Mouse (Mus musculus): ENCODE results near the gene Mettl8. TPM values are rescaled to one million over a fixed set of nuclear protein-coding genes. Genes with fewer than 3 reads are reported as not detected.
A peak's percentile ranks its signal among the peaks of the same experiment; 100 is the strongest.

Mettl8 gene
- polyA plus RNA-seq, 1 experiment from 2014 or later: 10.0 TPM

DNA sequence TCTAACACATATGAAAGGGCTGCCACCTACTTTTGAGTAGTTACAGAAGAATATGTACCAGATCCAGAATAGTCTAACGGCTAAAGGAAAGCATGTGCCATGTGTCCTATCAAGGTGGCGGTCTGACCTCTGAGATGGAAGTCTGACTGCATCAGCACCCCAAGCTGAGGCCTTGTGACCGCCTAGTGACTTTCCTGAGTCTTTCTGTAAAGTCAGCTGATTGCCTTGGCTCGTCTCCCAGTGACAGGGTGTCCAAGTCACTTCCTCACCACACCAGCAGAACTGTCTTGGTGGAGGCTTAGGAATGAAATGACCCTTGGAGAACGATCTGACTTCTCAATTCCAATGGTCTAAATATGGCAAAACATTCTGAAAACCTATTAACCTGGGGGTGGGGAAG is 77.1 kb downstream of the Mettl8 start:
- H3K4me1 ChIP-seq (ENCODE audit: control insufficient read depth in 2 of 2, insufficient read depth in 2 of 2, low read length in 2 of 2): peaks cover 3% of the 10 kb centered on the region in 2 experiments; a peak in 3 of 4 replicates
- peaks cover 3% of the 10 kb centered on the region; the same call in 1 of the 2 replicates for H3K9me3 ChIP-seq (ENCODE audit: control insufficient read depth, low read length)
- no peaks in the 10 kb centered on the region for H3K27me3 ChIP-seq (ENCODE audit: control insufficient read depth, insufficient read depth, low read length)
- no peak overlapping the region for H3K9ac ChIP-seq (ENCODE audit: low read length)
- H3K4me2 ChIP-seq (ENCODE audit: low read length): no peak overlapping the region
- WGBS: 49% methylated on average over 5 of the region's 5 CpGs
- no peak overlapping the region for H3K27ac ChIP-seq (replicated peaks in 1 of 2; ENCODE audit: control insufficient read depth in 1 of 2, insufficient read depth in 1 of 2, low read depth in 2 of 2, low read length in 2 of 2)
- ATAC-seq (ENCODE audit: insufficient number of reproducible peaks, insufficient read depth, low FRiP score, low read depth): no peak
- H3K4me3 ChIP-seq (ENCODE audit: control insufficient read depth in 1 of 2, insufficient read depth in 1 of 2, low read depth in 1 of 2, low read length in 2 of 2): no peak overlapping the region
- no peaks in the 10 kb centered on the region for H3K36me3 ChIP-seq (ENCODE audit: control insufficient read depth, insufficient read depth, low read length)

DNA sequence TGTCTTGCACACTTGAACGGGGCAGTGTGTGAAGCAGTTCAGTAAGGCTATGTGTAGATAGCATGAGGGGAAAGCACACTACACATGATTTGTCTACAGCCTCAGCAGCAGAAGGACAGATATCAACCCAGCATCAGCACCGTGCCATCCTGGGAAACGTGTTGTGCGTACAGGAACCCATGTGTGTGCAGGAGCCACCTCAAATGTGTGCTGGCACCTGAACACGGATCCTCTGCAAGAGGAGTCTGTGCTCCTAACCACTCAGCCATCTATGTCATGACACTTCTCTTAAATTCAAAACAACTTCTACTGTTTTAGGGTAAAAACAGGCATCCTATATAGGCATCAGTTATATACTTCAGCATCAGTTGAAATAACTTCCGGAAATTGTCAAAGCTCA is 80.6 kb downstream of the Mettl8 start:
- peaks cover 8 to 9% of the 10 kb centered on the region in 2 experiments for H3K4me1 ChIP-seq (ENCODE audit: control insufficient read depth in 2 of 2, insufficient read depth in 2 of 2, low read length in 2 of 2)
- no peak overlapping the region for H3K4me2 ChIP-seq (ENCODE audit: low read length)
- no peaks in the 10 kb centered on the region for H3K27me3 ChIP-seq (ENCODE audit: control insufficient read depth, insufficient read depth, low read length)
- H3K27ac ChIP-seq (replicated peaks in 1 of 2; ENCODE audit: control insufficient read depth in 1 of 2, insufficient read depth in 1 of 2, low read depth in 2 of 2, low read length in 2 of 2): no peak overlapping the region
- ATAC-seq (ENCODE audit: insufficient number of reproducible peaks, insufficient read depth, low FRiP score, low read depth): no peak
- WGBS: 88% methylated on average over 6 of the region's 6 CpGs
- H3K9me3 ChIP-seq (ENCODE audit: control insufficient read depth, low read length): no peaks in the 10 kb centered on the region
- no peaks in the 10 kb centered on the region for H3K36me3 ChIP-seq (ENCODE audit: control insufficient read depth, insufficient read depth, low read length)
- H3K9ac ChIP-seq (ENCODE audit: low read length): no peak overlapping the region
- H3K4me3 ChIP-seq (ENCODE audit: control insufficient read depth in 1 of 2, insufficient read depth in 1 of 2, low read depth in 1 of 2, low read length in 2 of 2): no peak overlapping the region

DNA sequence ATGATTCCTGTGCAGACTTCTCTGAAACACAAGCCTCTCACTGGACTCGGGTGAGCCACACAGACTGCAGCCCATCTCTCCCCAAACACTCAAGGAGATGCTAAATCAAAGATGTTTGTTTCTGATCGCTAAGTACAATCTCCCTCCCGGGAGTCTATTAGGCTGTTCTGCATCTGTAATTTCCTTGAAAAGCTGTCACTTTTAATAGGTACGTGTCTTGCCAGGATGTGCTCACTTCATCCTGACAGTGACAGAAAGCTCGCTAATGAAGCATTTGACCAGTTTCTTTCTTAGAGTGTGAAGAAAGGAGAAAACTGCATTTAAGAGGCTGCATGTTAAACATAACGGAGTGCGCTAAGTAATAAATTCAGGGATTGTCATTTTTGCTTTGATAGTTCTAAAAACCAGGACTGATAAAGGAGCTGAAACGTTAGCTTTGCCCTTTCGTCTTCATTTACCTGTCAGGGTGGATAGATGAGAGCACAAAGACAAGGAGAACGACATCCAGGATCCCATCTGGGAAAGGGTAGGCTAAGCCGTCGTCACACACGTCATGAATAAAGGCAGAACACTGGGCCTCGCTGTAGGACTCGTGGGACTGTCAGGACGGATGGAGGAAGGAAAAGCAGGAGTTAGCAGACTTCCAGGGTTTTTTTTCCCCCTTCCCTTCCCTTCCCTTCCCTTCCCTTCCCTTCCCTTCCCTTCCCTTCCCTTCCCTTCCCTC is 82.4 kb downstream of the Mettl8 start:
- Histone ChIP-seq H3K27me3 (ENCODE audit: control insufficient read depth, insufficient read depth, low read length) (no peaks in the 10 kb centered on the region), H3K9ac (ENCODE audit: low read length) (no peak overlapping the region), H3K36me3 (ENCODE audit: control insufficient read depth, insufficient read depth, low read length) (no peaks in the 10 kb centered on the region), H3K9me3 (ENCODE audit: control insufficient read depth, low read length) (no peaks in the 10 kb centered on the region), H3K4me1 (ENCODE audit: control insufficient read depth in 2 of 2, insufficient read depth in 2 of 2, low read length in 2 of 2) (peaks cover 7 to 13% of the 10 kb centered on the region in 2 experiments; a peak in 3 of 4 replicates), H3K4me3 (ENCODE audit: control insufficient read depth in 1 of 2, insufficient read depth in 1 of 2, low read depth in 1 of 2, low read length in 2 of 2) (no peak overlapping the region), H3K4me2 (ENCODE audit: low read length) (no peak overlapping the region), H3K27ac (replicated peaks in 1 of 2; ENCODE audit: control insufficient read depth in 1 of 2, insufficient read depth in 1 of 2, low read depth in 2 of 2, low read length in 2 of 2) (no peak overlapping the region)
- ATAC-seq (ENCODE audit: insufficient number of reproducible peaks, insufficient read depth, low FRiP score, low read depth): no peak
- 71% methylated on average over 16 of the region's 16 CpGs for WGBS

DNA sequence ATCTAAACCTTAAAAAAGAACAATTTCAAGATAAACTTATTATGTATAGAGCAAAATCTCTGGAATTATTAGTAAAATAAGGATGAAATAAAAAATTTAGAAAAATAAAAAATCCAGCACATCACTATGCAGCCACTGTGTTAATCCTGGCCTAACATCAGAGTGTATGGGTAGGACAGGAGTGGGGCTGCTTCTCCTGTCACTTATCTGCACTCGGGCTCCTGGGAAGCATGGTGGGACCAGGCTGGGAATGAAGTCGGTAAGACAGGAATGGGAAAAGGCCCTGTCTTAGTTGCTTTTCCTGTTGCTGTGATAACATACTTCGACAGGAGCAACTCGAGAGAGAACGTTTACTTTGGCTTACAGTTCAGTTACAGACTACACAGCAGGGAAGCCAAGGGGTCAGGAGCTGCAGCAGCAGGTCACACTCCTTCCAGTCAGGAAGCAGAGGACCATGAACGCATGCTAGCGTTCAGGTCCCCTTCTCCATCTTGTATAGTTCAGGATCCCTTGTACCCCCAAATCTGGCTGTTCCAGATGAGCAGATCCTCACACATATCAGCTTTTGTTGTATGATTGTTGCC is 85.1 kb downstream of the Mettl8 start:
- peak; percentile 69 for ATAC-seq (ENCODE audit: insufficient number of reproducible peaks, insufficient read depth, low FRiP score, low read depth)
- no peak overlapping the region for H3K4me2 ChIP-seq (ENCODE audit: low read length)
- H3K4me1 ChIP-seq (ENCODE audit: control insufficient read depth in 2 of 2, insufficient read depth in 2 of 2, low read length in 2 of 2): peaks cover 7 to 13% of the 10 kb centered on the region in 2 experiments; a peak in 3 of 4 replicates
- no peaks in the 10 kb centered on the region for H3K27me3 ChIP-seq (ENCODE audit: control insufficient read depth, insufficient read depth, low read length)
- H3K36me3 ChIP-seq (ENCODE audit: control insufficient read depth, insufficient read depth, low read length): no peaks in the 10 kb centered on the region
- no peak overlapping the region for H3K9ac ChIP-seq (ENCODE audit: low read length)
- no peaks in the 10 kb centered on the region for H3K9me3 ChIP-seq (ENCODE audit: control insufficient read depth, low read length)
- peak overlapping the region; percentile 2 to 59; a peak in 2 of 4 replicates for H3K27ac ChIP-seq (replicated peaks in 1 of 2; ENCODE audit: control insufficient read depth in 1 of 2, insufficient read depth in 1 of 2, low read depth in 2 of 2, low read length in 2 of 2)
- H3K4me3 ChIP-seq (ENCODE audit: control insufficient read depth in 1 of 2, insufficient read depth in 1 of 2, low read depth in 1 of 2, low read length in 2 of 2): no peak overlapping the region
- 27% methylated on average over 7 of the region's 7 CpGs for WGBS

DNA sequence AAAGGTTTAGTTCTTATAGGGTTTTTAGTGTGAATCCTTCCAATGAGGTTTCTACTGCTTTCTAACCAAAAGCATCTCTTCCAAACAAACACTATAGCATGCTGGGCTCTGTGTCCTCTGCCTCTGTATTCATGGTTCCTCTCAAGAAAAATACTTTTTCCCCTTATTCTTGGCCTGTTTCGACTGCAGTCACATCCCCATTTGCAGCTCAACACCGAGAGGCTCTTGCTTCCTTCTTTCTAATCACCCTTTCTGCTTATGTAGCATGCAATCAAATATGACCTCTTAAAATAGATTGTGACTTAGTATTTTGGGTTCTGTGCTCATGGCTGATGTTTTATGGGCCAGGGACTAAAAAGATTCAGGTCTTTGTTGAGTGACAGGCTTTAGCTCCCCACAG is 87.1 kb downstream of the Mettl8 start:
- ATAC-seq (ENCODE audit: insufficient number of reproducible peaks, insufficient read depth, low FRiP score, low read depth): no peak
- 60% methylated on average over 2 of the region's 2 CpGs for WGBS
- H3K4me3 ChIP-seq (ENCODE audit: control insufficient read depth in 1 of 2, insufficient read depth in 1 of 2, low read depth in 1 of 2, low read length in 2 of 2): no peak overlapping the region
- H3K36me3 ChIP-seq (ENCODE audit: control insufficient read depth, insufficient read depth, low read length): no peaks in the 10 kb centered on the region
- no peaks in the 10 kb centered on the region for H3K27me3 ChIP-seq (ENCODE audit: control insufficient read depth, insufficient read depth, low read length)
- H3K27ac ChIP-seq (replicated peaks in 1 of 2; ENCODE audit: control insufficient read depth in 1 of 2, insufficient read depth in 1 of 2, low read depth in 2 of 2, low read length in 2 of 2): 0 out of 4 replicates have a peak overlapping the region, but pooled peaks of 1 of the 2 experiments have one; percentile 20
- no peaks in the 10 kb centered on the region for H3K9me3 ChIP-seq (ENCODE audit: control insufficient read depth, low read length)
- H3K9ac ChIP-seq (ENCODE audit: low read length): no peak overlapping the region
- peaks cover 7 to 13% of the 10 kb centered on the region in 2 experiments; a peak in 3 of 4 replicates for H3K4me1 ChIP-seq (ENCODE audit: control insufficient read depth in 2 of 2, insufficient read depth in 2 of 2, low read length in 2 of 2)
- no peak overlapping the region for H3K4me2 ChIP-seq (ENCODE audit: low read length)

DNA sequence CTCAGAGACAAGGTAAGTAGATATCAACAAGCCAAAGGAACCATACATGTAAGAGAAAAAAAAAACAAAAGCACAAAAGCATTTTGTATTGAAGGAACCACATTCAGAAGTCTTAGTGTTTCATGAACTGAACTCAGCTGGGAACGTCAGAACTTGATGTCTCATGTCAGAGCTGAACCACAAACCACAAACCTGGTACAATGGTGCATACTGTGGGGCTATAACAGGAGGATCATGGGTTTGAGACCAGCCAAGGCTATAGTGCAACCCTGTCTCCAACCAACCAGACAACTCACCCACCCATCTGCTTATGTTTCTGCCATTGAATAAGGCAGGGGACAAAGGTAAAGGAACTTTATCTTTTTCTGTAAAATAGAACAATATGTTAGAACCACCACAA is 88.2 kb downstream of the Mettl8 start:
- Histone ChIP-seq H3K4me3 (ENCODE audit: control insufficient read depth in 1 of 2, insufficient read depth in 1 of 2, low read depth in 1 of 2, low read length in 2 of 2) (no peak overlapping the region), H3K4me1 (ENCODE audit: control insufficient read depth in 2 of 2, insufficient read depth in 2 of 2, low read length in 2 of 2) (peaks cover 7 to 13% of the 10 kb centered on the region in 2 experiments; a peak in 3 of 4 replicates), H3K9me3 (ENCODE audit: control insufficient read depth, low read length) (no peaks in the 10 kb centered on the region), H3K4me2 (ENCODE audit: low read length) (no peak overlapping the region), H3K27me3 (ENCODE audit: control insufficient read depth, insufficient read depth, low read length) (no peaks in the 10 kb centered on the region), H3K36me3 (ENCODE audit: control insufficient read depth, insufficient read depth, low read length) (no peaks in the 10 kb centered on the region), H3K27ac (replicated peaks in 1 of 2; ENCODE audit: control insufficient read depth in 1 of 2, insufficient read depth in 1 of 2, low read depth in 2 of 2, low read length in 2 of 2) (no peak overlapping the region), H3K9ac (ENCODE audit: low read length) (no peak overlapping the region)
- WGBS: 81% methylated on average over 1 of the region's 1 CpGs
- no peak for ATAC-seq (ENCODE audit: insufficient number of reproducible peaks, insufficient read depth, low FRiP score, low read depth)

DNA sequence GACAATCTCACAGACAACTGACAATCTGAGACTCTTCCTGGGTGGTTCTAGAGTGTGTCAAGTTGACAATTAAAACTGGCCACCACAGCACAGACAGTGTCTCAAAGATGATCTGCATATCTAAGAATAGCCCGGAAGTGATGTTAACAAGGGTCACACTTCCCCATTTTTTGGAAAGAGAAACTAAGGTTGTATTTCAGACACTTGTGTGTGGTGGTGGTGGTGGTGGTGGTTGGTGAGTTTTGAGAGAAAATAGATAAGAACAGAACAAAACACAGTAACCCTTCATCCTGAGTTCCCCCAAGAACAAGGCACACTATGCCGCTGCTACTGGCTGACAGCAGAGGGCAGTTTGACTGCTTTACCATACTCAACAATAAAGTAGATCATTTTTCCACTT is 90.6 kb downstream of the Mettl8 start:
- 85% methylated on average over 2 of the region's 2 CpGs for WGBS
- Histone ChIP-seq H3K9ac (ENCODE audit: low read length) (no peak overlapping the region), H3K4me1 (ENCODE audit: control insufficient read depth in 2 of 2, insufficient read depth in 2 of 2, low read length in 2 of 2) (peaks cover 3 to 7% of the 10 kb centered on the region in 2 experiments; a peak in 2 of 4 replicates), H3K4me2 (ENCODE audit: low read length) (no peak overlapping the region), H3K36me3 (ENCODE audit: control insufficient read depth, insufficient read depth, low read length) (no peaks in the 10 kb centered on the region), H3K27ac (replicated peaks in 1 of 2; ENCODE audit: control insufficient read depth in 1 of 2, insufficient read depth in 1 of 2, low read depth in 2 of 2, low read length in 2 of 2) (no peak overlapping the region), H3K4me3 (ENCODE audit: control insufficient read depth in 1 of 2, insufficient read depth in 1 of 2, low read depth in 1 of 2, low read length in 2 of 2) (no peak overlapping the region), H3K27me3 (ENCODE audit: control insufficient read depth, insufficient read depth, low read length) (no peaks in the 10 kb centered on the region), H3K9me3 (ENCODE audit: control insufficient read depth, low read length) (no peaks in the 10 kb centered on the region)
- ATAC-seq (ENCODE audit: insufficient number of reproducible peaks, insufficient read depth, low FRiP score, low read depth): no peak

All from heart, embryonic 14.5 days (tissue).